Mouse (Mus musculus) thymus, postnatal 4 days (tissue): ENCODE measurements at regions not wholly inside any gene's neighbourhood (a gene's known extent, or its start where the extent isn't known, plus 50 kb on each side); places are given as distances from the start of the nearest gene placed in this dataset.
A peak's percentile ranks its signal among the peaks of the same experiment; 100 is the strongest.
"Not testable (repeated sequence)": the region's sequence is repeated elsewhere in the genome, so short reads cannot be mapped to it uniquely, and the experiment has no call there.

ENCODE experiments used
- DNase-seq: peaks from one replicate; pipeline ENCODE4 v3.0.0; 2021

GRCm38 (mm10) chrX:166809165-166809564, 223.6 kb upstream of the Egfl6 start:
- no peak for DNase-seq

- no peak for DNase-seq
These were observed 222.7 kb upstream of the Egfl6 start for GRCm38 (mm10) chrX:166808207-166808606.

GRCm38 (mm10) chrX:166805957-166806356, 220.4 kb upstream of the Egfl6 start:
- no peak for DNase-seq

DNA sequence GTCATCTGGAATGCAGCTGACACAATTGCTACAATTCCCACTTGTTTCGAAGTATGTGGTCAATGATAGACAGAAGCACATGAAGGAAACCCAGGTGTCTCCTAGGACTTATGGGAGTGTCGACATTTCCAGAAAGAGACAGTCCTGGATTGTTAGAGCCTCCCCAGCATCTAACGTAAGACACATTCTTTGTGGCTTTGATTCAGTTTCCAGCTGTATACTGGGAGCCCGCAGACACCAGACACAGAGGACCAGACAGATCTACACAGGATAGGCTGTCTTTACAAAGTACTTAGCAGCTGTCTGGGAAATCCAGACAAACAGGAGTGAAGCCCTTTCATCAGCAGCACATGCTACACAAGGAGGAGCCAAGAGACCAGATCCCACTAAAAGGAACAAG, 220.0 kb upstream of the Egfl6 start:
- DNase-seq: no peak

- DNase-seq: peak; percentile 54
These were observed 217.7 kb upstream of the Egfl6 start for GRCm38 (mm10) chrX:166803246-166803645.

DNA sequence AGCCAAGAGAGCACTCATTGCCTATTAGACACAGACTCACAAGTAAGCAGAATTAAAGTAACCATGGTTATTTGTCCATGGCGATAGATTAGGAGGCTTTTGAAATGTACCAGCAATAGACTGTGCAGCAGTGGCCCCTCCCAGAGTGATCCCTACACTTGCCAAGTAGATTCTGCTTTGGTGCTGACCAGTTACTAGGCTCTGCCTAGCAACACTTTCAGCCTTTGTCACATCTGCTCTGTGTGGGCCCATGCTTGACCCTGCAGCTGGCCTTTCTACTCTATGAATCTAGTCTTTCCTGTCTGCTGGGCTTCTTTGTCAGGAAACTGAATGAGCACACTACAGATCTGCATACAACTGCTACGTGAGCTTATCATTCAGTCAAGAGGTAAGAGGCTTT, 215.5 kb upstream of the Egfl6 start:
- no peak for DNase-seq

DNA sequence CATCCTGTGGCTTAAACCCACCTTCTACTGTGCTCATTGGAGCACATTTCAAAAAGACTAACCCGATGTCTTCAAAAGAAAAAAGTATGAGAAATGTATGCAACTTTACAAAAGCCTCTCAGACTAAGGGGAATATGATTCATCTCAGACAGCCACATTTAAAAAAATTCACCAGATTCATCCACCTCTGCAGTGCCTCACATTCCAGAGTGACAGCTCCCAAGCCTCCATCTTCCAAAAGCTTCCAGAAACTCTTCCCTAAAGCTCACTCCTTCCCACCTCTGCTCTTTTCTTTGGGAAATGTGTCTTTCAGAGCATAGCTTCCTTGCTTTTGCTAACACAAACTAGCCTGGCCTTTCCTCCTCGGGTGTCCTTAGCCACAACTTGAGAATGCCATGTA, 210.1 kb upstream of the Egfl6 start:
- no peak for DNase-seq

- DNase-seq: no peak
These were observed 203.5 kb upstream of the Egfl6 start for GRCm38 (mm10) chrX:166789031-166789430.

DNA sequence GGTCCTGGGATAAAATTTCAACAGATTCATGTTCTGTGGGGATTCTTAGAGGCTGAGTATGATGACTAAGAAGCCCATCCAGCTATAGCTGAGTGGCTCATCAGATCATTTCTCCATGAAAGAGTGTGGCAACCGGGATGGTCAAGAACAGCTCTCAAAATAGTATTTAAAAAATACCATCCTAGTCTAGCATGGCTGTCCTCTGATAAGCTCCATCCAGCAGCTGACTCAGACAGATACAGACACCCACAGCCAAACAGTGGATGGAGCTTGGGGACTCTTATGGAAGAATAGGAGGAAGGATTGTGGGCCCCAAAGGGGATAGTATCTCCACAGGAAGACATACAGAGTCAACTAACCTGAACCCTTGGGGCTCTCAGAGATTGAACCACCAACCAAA, 201.6 kb upstream of the Egfl6 start:
- not testable (repeated sequence) for DNase-seq

- DNase-seq: no peak
These were observed 200.1 kb upstream of the Egfl6 start for GRCm38 (mm10) chrX:166785615-166786014.

- no peak for DNase-seq
These were observed 197.9 kb upstream of the Egfl6 start for GRCm38 (mm10) chrX:166783377-166783776.

GRCm38 (mm10) chrX:166779334-166780092, 194.0 kb upstream of the Egfl6 start:
- DNase-seq: no peak

DNA sequence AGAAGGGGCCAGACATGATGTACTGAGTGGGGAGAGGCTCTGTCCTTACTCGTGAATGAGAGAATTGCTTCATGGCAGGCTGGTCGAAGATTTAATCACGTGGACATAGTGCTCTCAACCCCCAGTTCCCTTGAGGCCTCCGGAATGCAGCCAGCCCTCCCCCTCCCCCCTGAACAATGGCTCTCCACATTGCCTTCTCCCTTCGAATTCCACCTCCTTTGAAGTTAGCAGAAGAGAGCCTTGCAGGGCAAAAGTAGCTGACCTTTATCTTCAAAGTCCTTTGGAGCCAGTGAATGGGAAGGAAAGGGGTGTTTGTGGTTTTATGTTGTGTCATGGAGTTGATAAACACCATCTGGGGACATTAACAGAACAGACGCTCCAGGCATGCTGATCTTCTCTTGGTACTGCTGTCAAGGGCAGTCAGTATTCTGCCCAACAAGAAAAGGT, 187.9 kb upstream of the Egfl6 start:
- DNase-seq: no peak

DNA sequence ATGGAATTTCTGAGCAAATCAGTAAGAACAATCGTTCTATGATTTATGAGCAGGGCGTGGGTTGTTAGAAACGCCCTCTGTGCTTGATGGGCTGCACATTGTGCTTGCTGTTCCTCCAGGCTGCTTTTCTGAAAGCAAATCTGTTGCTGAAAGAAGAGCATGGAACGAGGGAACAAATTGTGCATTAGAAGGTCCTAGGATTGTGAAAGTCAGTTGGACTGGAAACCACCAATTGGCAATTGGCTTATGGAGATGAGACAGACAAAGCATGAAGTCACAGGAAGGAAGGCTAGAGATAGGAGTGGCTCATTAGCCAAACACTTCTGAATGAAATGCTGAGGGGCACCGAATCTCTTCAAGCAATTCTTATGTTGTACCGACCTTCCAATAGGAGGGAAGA, 181.5 kb upstream of the Egfl6 start:
- no peak for DNase-seq

DNA sequence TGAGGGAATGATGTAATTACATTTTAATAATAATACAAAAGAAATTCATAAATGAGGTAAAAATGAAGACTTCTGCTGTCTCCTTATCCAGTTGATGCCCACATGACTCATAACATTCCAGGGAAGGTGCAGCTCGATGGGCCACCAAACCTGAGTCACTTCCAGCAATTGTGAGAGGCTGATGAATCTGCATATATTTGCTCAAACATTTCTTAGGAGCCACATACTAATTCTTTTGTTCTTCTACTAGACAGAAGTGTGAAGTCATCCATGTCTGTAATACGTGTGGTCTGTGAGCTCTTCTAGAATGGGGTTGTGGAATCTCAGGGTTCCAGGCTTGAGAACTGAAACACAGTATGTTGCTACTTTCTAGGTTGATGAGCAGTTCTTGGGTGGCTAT, 180.1 kb upstream of the Egfl6 start:
- no peak for DNase-seq

DNA sequence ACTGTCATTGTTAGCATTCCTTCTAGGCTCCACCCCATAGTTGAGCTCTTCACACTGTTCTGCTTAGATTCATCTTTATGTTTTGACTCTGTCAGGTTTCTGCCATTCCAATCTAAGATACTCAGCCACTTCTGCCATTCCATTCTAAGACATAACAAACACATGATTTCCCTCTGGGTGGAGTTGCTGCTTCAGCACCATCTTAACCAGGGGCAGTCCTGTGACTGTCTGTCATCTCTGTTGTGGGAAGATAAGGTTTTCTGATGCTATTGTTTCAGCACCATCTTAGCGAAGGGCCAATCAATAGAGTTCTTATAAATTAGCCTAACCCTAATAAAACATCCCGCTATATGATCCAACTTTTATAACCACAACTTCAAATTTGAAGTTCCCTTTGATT, 176.6 kb upstream of the Egfl6 start:
- DNase-seq: no peak

DNA sequence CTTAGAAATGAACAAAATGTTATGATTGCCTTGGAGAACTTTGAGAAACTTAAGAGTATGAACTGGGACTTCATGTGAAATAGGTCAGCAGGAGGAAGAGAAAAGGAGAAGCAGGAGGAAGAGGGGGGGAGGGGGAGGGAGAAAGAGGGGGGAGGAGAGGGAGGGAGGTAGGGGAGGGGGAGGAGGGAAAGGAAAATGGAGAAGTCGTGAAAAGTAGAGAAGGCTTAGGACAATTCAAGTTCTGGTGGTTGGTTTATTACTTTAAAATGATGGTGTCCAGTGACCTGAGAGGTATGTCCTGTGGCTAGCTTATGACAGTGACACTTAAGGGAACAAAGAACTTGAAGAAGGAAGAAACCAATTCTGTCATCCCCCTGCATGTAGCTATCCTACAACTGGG, 171.6 kb upstream of the Egfl6 start:
- no peak for DNase-seq

GRCm38 (mm10) chrX:166754967-166755654, 169.6 kb upstream of the Egfl6 start:
- no peak for DNase-seq

GRCm38 (mm10) chrX:166749055-166749679, 163.6 kb upstream of the Egfl6 start:
- no peak for DNase-seq

DNA sequence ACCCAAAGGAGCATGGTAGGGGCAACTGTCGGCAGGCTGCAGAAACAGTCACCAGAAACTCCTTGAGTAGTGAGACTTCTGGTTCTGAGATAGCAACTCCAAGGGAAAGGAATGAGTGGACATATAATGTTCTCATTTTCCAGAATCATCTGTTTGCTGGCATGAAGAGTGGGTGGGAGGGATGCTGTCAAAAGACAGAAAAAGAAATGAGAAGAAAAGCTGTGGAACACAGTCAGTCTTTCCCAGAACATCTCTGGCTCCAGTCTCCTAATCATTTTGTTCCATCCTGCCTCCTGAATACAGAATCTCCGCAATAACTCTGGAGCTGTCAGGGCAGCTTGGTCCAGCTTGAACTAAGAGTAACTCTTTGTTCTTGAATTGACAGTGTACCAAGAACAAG, 145.8 kb upstream of the Egfl6 start:
- DNase-seq: no peak

DNA sequence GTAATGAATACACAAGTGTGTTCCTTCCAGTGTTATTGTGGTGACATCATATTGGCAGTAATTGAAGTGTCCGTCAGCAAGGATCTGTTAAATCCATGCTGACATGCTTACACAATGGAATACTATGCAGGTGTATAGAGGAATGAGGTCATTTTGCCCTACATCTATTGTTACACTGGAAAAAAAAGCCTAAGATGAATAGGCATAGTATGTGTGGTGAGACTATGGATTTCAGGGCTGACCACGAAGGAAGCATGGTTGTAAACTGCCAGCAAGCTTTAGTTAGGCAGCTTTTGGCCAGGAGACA, 143.1 kb upstream of the Egfl6 start:
- no peak for DNase-seq

DNA sequence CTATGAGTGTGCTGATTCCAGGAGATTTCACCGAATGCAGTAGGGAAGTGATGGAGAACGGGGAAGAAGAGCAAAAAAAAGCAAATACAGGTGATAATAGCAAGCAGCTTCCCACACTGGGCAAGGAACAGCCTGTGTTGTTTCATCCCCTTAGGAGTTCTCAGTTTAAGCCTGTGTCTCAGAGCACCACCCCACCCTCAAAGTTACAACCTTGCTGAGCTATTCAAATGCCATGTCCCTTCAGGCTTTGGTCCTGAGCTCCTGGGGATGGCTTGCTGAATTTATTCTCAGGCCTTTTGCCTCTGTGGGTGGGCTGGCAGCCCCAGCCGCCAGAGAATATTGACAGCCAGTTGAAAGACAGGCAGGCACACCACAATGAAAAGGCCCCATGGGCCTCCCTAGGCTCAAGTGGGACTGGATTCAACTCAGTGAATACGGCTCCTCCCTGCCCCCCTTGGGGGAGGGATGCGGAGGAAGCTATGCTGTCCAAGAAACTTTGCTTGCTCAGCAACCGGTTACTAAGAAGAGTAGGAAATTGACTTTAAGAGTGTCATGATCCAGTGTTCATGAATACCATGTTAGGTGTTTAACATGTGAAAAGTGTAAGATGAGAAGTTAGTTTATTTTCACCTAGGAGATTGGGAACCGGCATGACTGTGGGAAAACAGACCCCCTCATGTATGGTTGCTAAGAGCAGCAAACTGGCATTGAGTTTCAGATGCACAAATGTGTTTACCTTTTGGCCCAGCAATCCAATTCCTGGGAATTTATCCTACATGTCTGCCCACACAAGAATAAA, 142.5 kb upstream of the Egfl6 start:
- DNase-seq: no peak

GRCm38 (mm10) chrX:166725761-166726503, 140.4 kb upstream of the Egfl6 start:
- DNase-seq: no peak
